Mouse (Mus musculus): ENCODE results near the gene Blnk. TPM values are rescaled to one million over a fixed set of nuclear protein-coding genes. Genes with fewer than 3 reads are reported as not detected.

The Blnk gene
- total and polyA plus RNA-seq, 3 experiments: not detected

GRCm38 (mm10) chr19:41026551-41026950 lies 32.2 kb upstream of the Blnk start:
- Histone ChIP-seq H3K27me3 (ENCODE audit: control insufficient read depth in 1 of 2, insufficient read depth in 2 of 2, low read length in 2 of 2) (peaks cover 5 to 11% of the 10 kb centered on the region in 2 experiments), H3K4me3 (ENCODE audit: control insufficient read depth in 1 of 2, insufficient read depth in 1 of 2, low read depth in 2 of 2, low read length in 2 of 2) (no peak overlapping the region), H3K9me3 (replicated peaks; ENCODE audit: insufficient read depth, low read length) (no peaks in the 10 kb centered on the region), H3K9ac (ENCODE audit: control insufficient read depth, low read depth, low read length, poor library complexity, severe bottlenecking) (no peak overlapping the region), H3K79me2 (ENCODE audit: control insufficient read depth, insufficient read depth, low read length, poor library complexity) (no peaks in the 10 kb centered on the region), H3K4me1 (ENCODE audit: control insufficient read depth in 1 of 2, insufficient read depth in 2 of 2, low read length in 2 of 2) (no peaks in the 10 kb centered on the region), H3K27ac (ENCODE audit: control insufficient read depth, low read depth, low read length) (no peak overlapping the region), H3K36me3 (ENCODE audit: control insufficient read depth in 1 of 2, insufficient read depth in 2 of 2, low read length in 2 of 2) (peaks cover 0 to 4% of the 10 kb centered on the region in 2 experiments; a peak in 2 of 4 replicates)
- no peak for DNase-seq (ENCODE audit: low read depth, low spot score)
- no peak for TF ChIP-seq ZMIZ1 (IDR thresholded peaks at IDR 0.05; ENCODE audit: low read depth, low read length)
- no peak for TF ChIP-seq ETS1 (IDR thresholded peaks at IDR 0.05; ENCODE audit: low read depth, low read length)
- TF ChIP-seq NELFE (IDR thresholded peaks at IDR 0.05; ENCODE audit: low read depth, low read length): no peak
- no peak for TF ChIP-seq UBTF (IDR thresholded peaks at IDR 0.05; ENCODE audit: borderline replicate concordance, insufficient read depth, low read depth, low read length)
- TF ChIP-seq JUND (IDR thresholded peaks at IDR 0.05; ENCODE audit: low read depth, low read length): no peak
- no peak for TF ChIP-seq GABPA (IDR thresholded peaks at IDR 0.05; ENCODE audit: low read depth, low read length)
- no peak for TF ChIP-seq KAT2A (conservative IDR thresholded peaks at IDR 0.05; ENCODE audit: low read depth, low read length)
- TF ChIP-seq TCF12 (IDR thresholded peaks at IDR 0.05; ENCODE audit: low read depth, low read length): no peak
- no peak for TF ChIP-seq ZC3H11A (IDR thresholded peaks at IDR 0.05; ENCODE audit: low read depth, low read length)
- no peak for TF ChIP-seq CHD2 (IDR thresholded peaks at IDR 0.05; ENCODE audit: low read length)
- TF ChIP-seq NRF1 (IDR thresholded peaks at IDR 0.05; ENCODE audit: insufficient read depth, low read depth, low read length, poor library complexity, severe bottlenecking): no peak
- TF ChIP-seq MAFK (IDR thresholded peaks at IDR 0.05; ENCODE audit: borderline replicate concordance, low read depth, low read length): no peak
- no peak for TF ChIP-seq USF2 (IDR thresholded peaks at IDR 0.05; ENCODE audit: borderline replicate concordance in 1 of 2, insufficient read depth in 1 of 2, low read depth in 1 of 2, low read length in 2 of 2)
- no peak for TF ChIP-seq POLR2AphosphoS5 (IDR thresholded peaks at IDR 0.05; ENCODE audit: borderline replicate concordance, low read depth, low read length)
- TF ChIP-seq POLR2AphosphoS2 (IDR thresholded peaks at IDR 0.05; ENCODE audit: low read length): no peak
- no peak for TF ChIP-seq CTCF (IDR thresholded peaks at IDR 0.05 in 2 of 3, conservative IDR thresholded peaks at IDR 0.05 in 1 of 3; ENCODE audit: control insufficient read depth in 1 of 3, insufficient read depth in 1 of 3, low read depth in 2 of 3, low read length in 3 of 3, poor library complexity in 1 of 3, severe bottlenecking in 1 of 3)
- TF ChIP-seq MAZ (IDR thresholded peaks at IDR 0.05; ENCODE audit: low read depth, low read length): no peak
- no peak for TF ChIP-seq ZKSCAN1 (IDR thresholded peaks at IDR 0.05; ENCODE audit: low read depth, low read length)
- no peak for TF ChIP-seq E2F4 (IDR thresholded peaks at IDR 0.05; ENCODE audit: borderline replicate concordance, low read depth, low read length)

- Histone ChIP-seq H3K79me2 (ENCODE audit: control insufficient read depth, insufficient read depth, low read length, poor library complexity) (no peaks in the 10 kb centered on the region), H3K4me1 (ENCODE audit: control insufficient read depth in 1 of 2, insufficient read depth in 2 of 2, low read length in 2 of 2) (no peaks in the 10 kb centered on the region), H3K4me3 (ENCODE audit: control insufficient read depth in 1 of 2, insufficient read depth in 1 of 2, low read depth in 2 of 2, low read length in 2 of 2) (no peak overlapping the region), H3K27me3 (ENCODE audit: control insufficient read depth in 1 of 2, insufficient read depth in 2 of 2, low read length in 2 of 2) (peaks cover 2 to 7% of the 10 kb centered on the region in 2 experiments), H3K36me3 (ENCODE audit: control insufficient read depth in 1 of 2, insufficient read depth in 2 of 2, low read length in 2 of 2) (peaks cover 0 to 2% of the 10 kb centered on the region in 2 experiments; a peak in 1 of 4 replicates), H3K9me3 (replicated peaks; ENCODE audit: insufficient read depth, low read length) (no peaks in the 10 kb centered on the region), H3K9ac (ENCODE audit: control insufficient read depth, low read depth, low read length, poor library complexity, severe bottlenecking) (no peak overlapping the region), H3K27ac (ENCODE audit: control insufficient read depth, low read depth, low read length) (no peak overlapping the region)
- peak; percentile 23 for DNase-seq (ENCODE audit: low read depth, low spot score)
- TF ChIP-seq CTCF (IDR thresholded peaks at IDR 0.05 in 2 of 3, conservative IDR thresholded peaks at IDR 0.05 in 1 of 3; ENCODE audit: control insufficient read depth in 1 of 3, insufficient read depth in 1 of 3, low read depth in 2 of 3, low read length in 3 of 3, poor library complexity in 1 of 3, severe bottlenecking in 1 of 3): no peak
- TF ChIP-seq GABPA (IDR thresholded peaks at IDR 0.05; ENCODE audit: low read depth, low read length): no peak
- TF ChIP-seq ZMIZ1 (IDR thresholded peaks at IDR 0.05; ENCODE audit: low read depth, low read length): no peak
- TF ChIP-seq POLR2AphosphoS2 (IDR thresholded peaks at IDR 0.05; ENCODE audit: low read length): no peak
- no peak for TF ChIP-seq E2F4 (IDR thresholded peaks at IDR 0.05; ENCODE audit: borderline replicate concordance, low read depth, low read length)
- peak; percentile 34; the same call in 1 of the 2 replicates for TF ChIP-seq ETS1 (IDR thresholded peaks at IDR 0.05; ENCODE audit: low read depth, low read length)
- no peak for TF ChIP-seq USF2 (IDR thresholded peaks at IDR 0.05; ENCODE audit: borderline replicate concordance in 1 of 2, insufficient read depth in 1 of 2, low read depth in 1 of 2, low read length in 2 of 2)
- no peak for TF ChIP-seq NELFE (IDR thresholded peaks at IDR 0.05; ENCODE audit: low read depth, low read length)
Observed at GRCm38 (mm10) chr19:41022244-41022643, 27.9 kb upstream of the Blnk start.
